Mouse (Mus musculus): ENCODE results near the gene Ccdc142. TPM values are rescaled to one million over a fixed set of nuclear protein-coding genes. Genes with fewer than 3 reads are reported as not detected.
A peak's percentile ranks its signal among the peaks of the same experiment; 100 is the strongest.

The Ccdc142 gene
- polyA plus RNA-seq, 1 experiment from 2014 or later = 1.6 TPM

- Histone ChIP-seq H3K9me3 (no peaks in the 10 kb centered on the region), H3K36me3 (peaks cover 28% of the 10 kb centered on the region), H3K4me3 (peak overlapping the region; percentile 77), H3K27ac (peak overlapping the region; percentile 99), H3K4me2 (replicated peaks) (peak overlapping the region; percentile 94), H3K9ac (peak overlapping the region; percentile 95), H3K27me3 (no peaks in the 10 kb centered on the region), H3K4me1 (peaks cover 42% of the 10 kb centered on the region)
- peak; percentile 0; the same call in 1 of the 2 replicates for ATAC-seq (ENCODE audit: low FRiP score, low read depth)
- WGBS = under 1% methylated on average over 51 of the region's 52 CpGs
These were observed 20.7 kb downstream of the Ccdc142 start for GRCm38 (mm10) chr6:83121863-83122710.

GRCm38 (mm10) chr6:83122961-83123360 is 21.6 kb downstream of the Ccdc142 start:
- H3K27me3 ChIP-seq = no peaks in the 10 kb centered on the region
- H3K4me2 ChIP-seq (replicated peaks) = peak overlapping the region; percentile 94
- no peak for ATAC-seq (ENCODE audit: low FRiP score, low read depth)
- peak overlapping the region; percentile 95 for H3K9ac ChIP-seq
- H3K9me3 ChIP-seq = no peaks in the 10 kb centered on the region
- H3K36me3 ChIP-seq = peaks cover 19% of the 10 kb centered on the region
- H3K27ac ChIP-seq = 0 out of 2 replicates have a peak overlapping the region, but pooled peaks have one; percentile 99
- H3K4me1 ChIP-seq = peaks cover 40% of the 10 kb centered on the region
- peak overlapping the region; percentile 77 for H3K4me3 ChIP-seq
- WGBS = 84% methylated on average over 5 of the region's 5 CpGs

GRCm38 (mm10) chr6:83124851-83125312 is 23.5 kb downstream of the Ccdc142 start:
- peak; percentile 29; the same call in 1 of the 2 replicates for ATAC-seq (ENCODE audit: low FRiP score, low read depth)
- H3K4me2 ChIP-seq (replicated peaks) = peak overlapping the region; percentile 94
- H3K9ac ChIP-seq = peak overlapping the region; percentile 79
- under 1% methylated on average over 30 of the region's 30 CpGs for WGBS
- peak overlapping the region; percentile 76 for H3K4me3 ChIP-seq
- no peaks in the 10 kb centered on the region for H3K27me3 ChIP-seq
- peaks cover under 1% of the 10 kb centered on the region; the same call in 1 of the 2 replicates for H3K36me3 ChIP-seq
- peak overlapping the region; percentile 67; the same call in 1 of the 2 replicates for H3K27ac ChIP-seq
- peaks cover 33% of the 10 kb centered on the region for H3K4me1 ChIP-seq
- H3K9me3 ChIP-seq = no peaks in the 10 kb centered on the region

GRCm38 (mm10) chr6:83125331-83125730 is 23.9 kb downstream of the Ccdc142 start, which contains the start of gene Ino80b:
Ino80b (minus strand) TSS chr6:83125431.
- no peak for ATAC-seq (ENCODE audit: low FRiP score, low read depth)
- H3K9ac ChIP-seq = peak within 1 kb of the TSS; percentile 79
- 24% methylated on average over 5 of the region's 5 CpGs for WGBS
- peaks cover 29% of the 10 kb centered on the region for H3K4me1 ChIP-seq
- H3K4me2 ChIP-seq (replicated peaks) = peak within 1 kb of the TSS; percentile 94
- H3K27ac ChIP-seq = peak within 1 kb of the TSS; percentile 67; the same call in 1 of the 2 replicates
- H3K27me3 ChIP-seq = no peaks in the 10 kb centered on the region
- H3K4me3 ChIP-seq = peak within 1 kb of the TSS; percentile 76
- H3K36me3 ChIP-seq = no peaks in the 10 kb centered on the region
- no peaks in the 10 kb centered on the region for H3K9me3 ChIP-seq

GRCm38 (mm10) chr6:83127419-83127818 is 26.0 kb downstream of the Ccdc142 start:
- WGBS = 97% methylated on average over 5 of the region's 5 CpGs
- ATAC-seq (ENCODE audit: low FRiP score, low read depth) = no peak
- Histone ChIP-seq H3K36me3 (no peaks in the 10 kb centered on the region), H3K27me3 (no peaks in the 10 kb centered on the region), H3K4me2 (replicated peaks) (no peak overlapping the region), H3K27ac (no peak overlapping the region), H3K4me1 (peaks cover 21% of the 10 kb centered on the region), H3K4me3 (no peak overlapping the region), H3K9ac (no peak overlapping the region), H3K9me3 (no peaks in the 10 kb centered on the region)

- Histone ChIP-seq H3K27ac (no peak overlapping the region), H3K4me3 (no peak overlapping the region), H3K4me2 (replicated peaks) (no peak overlapping the region), H3K4me1 (peaks cover 16% of the 10 kb centered on the region), H3K9me3 (no peaks in the 10 kb centered on the region), H3K27me3 (no peaks in the 10 kb centered on the region), H3K36me3 (no peaks in the 10 kb centered on the region), H3K9ac (no peak overlapping the region)
- WGBS = 74% methylated on average over 6 of the region's 6 CpGs
- no peak for ATAC-seq (ENCODE audit: low FRiP score, low read depth)
These were observed 30.2 kb downstream of the Ccdc142 start for GRCm38 (mm10) chr6:83131469-83132034.

GRCm38 (mm10) chr6:83132176-83132919 is 30.9 kb downstream of the Ccdc142 start:
- Histone ChIP-seq H3K27ac (no peak overlapping the region), H3K4me3 (no peak overlapping the region), H3K9ac (no peak overlapping the region), H3K36me3 (no peaks in the 10 kb centered on the region), H3K4me2 (replicated peaks) (no peak overlapping the region), H3K4me1 (peaks cover 16% of the 10 kb centered on the region), H3K27me3 (no peaks in the 10 kb centered on the region), H3K9me3 (no peaks in the 10 kb centered on the region)
- ATAC-seq (ENCODE audit: low FRiP score, low read depth) = no peak
- 85% methylated on average over 9 of the region's 9 CpGs for WGBS

GRCm38 (mm10) chr6:83134226-83134625 is 32.8 kb downstream of the Ccdc142 start:
- WGBS = 81% methylated on average over 3 of the region's 3 CpGs
- H3K4me1 ChIP-seq = peaks cover 29% of the 10 kb centered on the region

GRCm38 (mm10) chr6:83134951-83135513 is 33.6 kb downstream of the Ccdc142 start, which contains the start of gene Rtkn:
Rtkn (plus strand) TSS chr6:83135463.
- WGBS = 60% methylated on average over 7 of the region's 7 CpGs
- no peak for ATAC-seq (ENCODE audit: low FRiP score, low read depth)
- Histone ChIP-seq H3K4me1 (peaks cover 37% of the 10 kb centered on the region), H3K4me3 (peak within 1 kb of the TSS; percentile 61), H3K4me2 (replicated peaks) (peak within 1 kb of the TSS; percentile 94), H3K9ac (peak within 1 kb of the TSS; percentile 89), H3K36me3 (peaks cover 8% of the 10 kb centered on the region; the same call in 1 of the 2 replicates), H3K9me3 (no peaks in the 10 kb centered on the region), H3K27me3 (no peaks in the 10 kb centered on the region), H3K27ac (peak within 1 kb of the TSS; percentile 100)

More at GRCm38 (mm10) chr6:83134226-83134625, 32.8 kb downstream of the Ccdc142 start:
- H3K36me3 ChIP-seq = 0 out of 2 replicates have a peak, but pooled peaks cover under 1% of the 10 kb centered on the region
- no peak overlapping the region for H3K9ac ChIP-seq
- no peak overlapping the region for H3K4me3 ChIP-seq
- no peak for ATAC-seq (ENCODE audit: low FRiP score, low read depth)
- no peaks in the 10 kb centered on the region for H3K27me3 ChIP-seq
- no peaks in the 10 kb centered on the region for H3K9me3 ChIP-seq
- no peak overlapping the region for H3K27ac ChIP-seq
- H3K4me2 ChIP-seq (replicated peaks) = no peak overlapping the region

- H3K9ac ChIP-seq = peak overlapping the region; percentile 89
- H3K27ac ChIP-seq = peak overlapping the region; percentile 100
- H3K36me3 ChIP-seq = peaks cover 9% of the 10 kb centered on the region; the same call in 1 of the 2 replicates
- no peak for ATAC-seq (ENCODE audit: low FRiP score, low read depth)
- H3K9me3 ChIP-seq = no peaks in the 10 kb centered on the region
- peak overlapping the region; percentile 94 for H3K4me2 ChIP-seq (replicated peaks)
- H3K27me3 ChIP-seq = no peaks in the 10 kb centered on the region
- 2% methylated on average over 37 of the region's 37 CpGs for WGBS
- H3K4me1 ChIP-seq = peaks cover 40% of the 10 kb centered on the region
- peak overlapping the region; percentile 61 for H3K4me3 ChIP-seq
These were observed 34.3 kb downstream of the Ccdc142 start for GRCm38 (mm10) chr6:83135571-83136161.

Data from limb, embryonic 13.5 days (tissue).